Mouse (Mus musculus): ENCODE measurements around the gene Gm10277.

Gm10277 gene

DNA sequence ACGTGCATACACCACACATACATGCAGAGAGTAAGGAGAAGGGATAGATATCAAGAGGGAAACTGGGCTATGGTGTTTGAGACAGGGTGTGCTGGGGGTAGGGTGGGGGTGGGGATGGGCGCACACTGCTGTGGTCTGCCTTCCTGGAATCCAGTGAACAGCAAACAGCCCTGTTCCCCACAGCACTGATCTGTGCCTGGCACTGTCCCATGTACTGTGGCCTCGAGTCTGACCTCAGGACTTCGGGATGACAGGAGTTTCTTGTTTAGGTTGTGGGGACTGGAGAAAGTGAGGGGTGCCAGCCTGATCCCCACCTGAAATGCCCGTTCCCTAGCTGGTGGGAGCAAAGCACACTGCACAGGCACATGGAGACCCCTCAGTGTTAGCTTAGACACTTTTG lies at the start of gene Gm10277:
Gene Gm10277, minus strand, starts transcription at position 41 of the 400 bp plus-strand sequence.
- no peak for DNase-seq (ENCODE audit: low spot score)

DNA sequence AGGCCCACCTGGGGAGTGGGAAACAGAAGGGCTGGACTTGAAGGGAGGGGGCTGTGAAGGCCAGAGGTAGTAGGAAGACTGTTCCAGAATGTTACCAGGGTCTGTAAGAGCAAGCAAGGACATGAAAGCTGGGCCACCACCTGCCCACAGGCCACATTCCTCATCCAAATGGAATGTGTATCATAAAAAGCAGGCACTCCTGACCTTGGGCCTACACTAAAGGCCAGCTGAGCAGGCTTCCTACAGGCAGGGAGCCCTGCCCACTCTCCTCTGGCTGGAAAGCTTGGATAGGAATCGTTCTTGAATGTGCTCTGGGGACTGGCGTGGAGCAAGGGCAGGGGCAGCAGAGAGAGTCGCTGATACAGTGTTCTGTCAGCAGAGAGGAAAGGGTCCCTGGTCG lies 49.2 kb upstream of the Gm10277 start:
- DNase-seq (ENCODE audit: low spot score): no peak

DNA sequence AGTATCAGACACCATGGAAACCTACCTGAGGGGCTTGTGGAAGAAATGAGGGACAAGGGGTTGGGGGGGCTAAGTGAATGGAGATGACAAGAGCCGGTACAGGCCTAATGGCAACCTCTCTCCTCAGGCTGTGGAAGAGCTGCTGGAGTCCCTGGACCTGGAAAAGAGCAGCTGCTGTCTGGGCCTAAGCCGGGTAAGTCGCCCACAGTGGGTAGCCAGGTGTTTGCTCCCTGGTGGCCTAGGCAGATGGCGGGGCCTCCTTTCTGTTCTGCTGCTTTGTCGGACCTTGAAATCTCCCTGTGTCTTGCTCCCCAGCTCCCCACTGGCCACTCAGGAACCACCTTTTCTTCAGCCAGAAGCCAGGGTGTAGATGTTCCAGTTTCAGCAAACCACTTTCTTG lies 48.7 kb upstream of the Gm10277 start:
- DNase-seq (ENCODE audit: low spot score): no peak

DNA sequence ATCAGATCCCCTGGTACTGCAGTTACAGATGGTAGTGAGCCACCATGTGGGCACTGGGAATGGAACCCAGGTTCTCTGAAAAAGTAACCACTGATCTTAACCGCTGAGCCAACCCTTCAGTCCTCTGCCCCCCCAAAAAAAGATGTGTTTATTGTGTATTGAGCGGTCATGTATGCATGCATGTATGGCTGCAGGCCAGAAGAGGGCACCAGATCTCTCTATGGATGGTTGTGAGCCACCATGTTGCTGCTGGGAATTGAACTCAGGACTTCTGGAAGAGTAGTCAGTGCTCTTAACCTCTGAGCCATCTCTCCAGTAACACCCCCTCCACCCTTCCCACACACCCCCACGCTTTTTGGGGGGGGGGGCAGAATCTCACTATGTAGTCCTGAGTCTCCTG lies 47.6 kb upstream of the Gm10277 start:
- no peak for DNase-seq (ENCODE audit: low spot score)

DNA sequence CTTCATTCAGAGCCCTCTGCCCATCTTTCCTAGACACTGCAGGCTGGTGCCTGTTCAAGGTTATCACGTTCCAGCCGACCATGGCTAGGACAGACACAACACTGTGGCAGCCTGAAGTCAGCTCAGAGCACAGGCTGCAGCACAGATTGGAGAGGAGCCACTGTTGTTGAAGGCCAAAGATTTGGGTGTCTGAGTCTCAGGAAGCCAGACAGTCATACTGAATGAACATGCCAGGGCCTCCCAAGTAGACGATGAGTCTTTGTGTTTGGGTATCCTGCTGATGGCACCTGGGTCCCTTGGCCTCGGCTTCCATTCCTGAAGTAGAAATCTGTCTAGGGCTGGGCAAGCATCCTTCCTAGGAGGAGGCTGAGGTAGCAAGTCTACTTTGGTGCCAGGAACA lies 45.0 kb upstream of the Gm10277 start:
- no peak for DNase-seq (ENCODE audit: low spot score)

DNA sequence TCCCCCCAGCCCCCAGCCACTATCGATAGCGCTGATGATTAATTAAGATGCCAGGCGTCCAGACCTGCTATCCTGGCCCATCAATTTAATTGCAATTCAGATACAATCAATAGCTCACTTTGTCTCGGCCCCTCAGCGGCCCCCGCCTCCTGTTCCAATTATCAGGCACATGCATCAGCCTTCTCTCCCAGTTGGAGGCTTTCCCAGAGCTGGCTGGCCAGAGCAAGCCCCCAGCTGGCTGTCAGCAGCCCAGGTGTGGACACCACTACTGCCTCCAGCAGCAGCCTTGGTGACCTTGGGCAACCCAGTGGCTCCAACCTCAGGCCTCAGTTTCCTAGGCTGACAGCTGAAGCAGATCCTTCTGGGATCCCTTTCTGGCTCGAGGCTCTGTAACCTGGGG lies 43.3 kb upstream of the Gm10277 start:
- DNase-seq (ENCODE audit: low spot score): no peak

DNA sequence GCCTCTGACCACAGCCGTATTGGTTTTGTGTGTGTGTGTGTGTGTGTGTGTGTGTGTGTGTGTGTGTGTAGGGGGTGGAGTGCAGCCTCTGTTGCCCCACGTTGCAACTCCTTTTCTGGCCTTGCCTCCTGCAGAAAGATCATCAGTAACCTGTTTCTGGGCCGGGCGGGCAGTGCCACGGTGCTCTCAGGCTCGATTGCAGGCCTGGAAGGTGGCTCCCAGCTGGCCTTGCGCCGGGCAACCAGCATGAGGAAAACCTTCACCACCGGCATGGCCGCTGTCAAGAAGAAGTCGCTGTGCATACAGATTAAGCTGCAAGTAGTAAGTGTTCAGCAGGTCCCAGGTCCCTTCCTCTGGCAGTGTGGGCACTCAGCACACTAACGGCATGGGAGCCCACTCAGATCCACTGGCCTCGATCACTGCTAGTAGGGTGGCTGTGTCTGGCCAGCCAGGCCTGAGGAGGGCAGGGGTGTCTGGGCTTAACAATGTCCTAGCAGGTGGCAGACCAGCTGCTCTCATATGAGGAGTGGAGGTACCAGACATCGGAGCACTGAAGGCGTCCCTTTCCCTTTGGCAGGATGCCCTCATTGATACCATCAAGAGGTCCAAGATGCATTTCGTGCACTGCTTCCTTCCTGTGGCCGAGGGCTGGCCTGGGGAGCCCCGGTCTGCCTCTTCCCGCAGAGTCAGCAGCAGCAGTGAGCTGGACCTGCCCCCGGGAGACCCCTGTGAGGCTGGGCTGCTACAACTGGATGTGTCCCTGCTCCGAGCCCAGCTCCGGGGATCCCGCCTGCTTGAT lies 41.7 kb upstream of the Gm10277 start:
- no peak for DNase-seq (ENCODE audit: low spot score)

DNA sequence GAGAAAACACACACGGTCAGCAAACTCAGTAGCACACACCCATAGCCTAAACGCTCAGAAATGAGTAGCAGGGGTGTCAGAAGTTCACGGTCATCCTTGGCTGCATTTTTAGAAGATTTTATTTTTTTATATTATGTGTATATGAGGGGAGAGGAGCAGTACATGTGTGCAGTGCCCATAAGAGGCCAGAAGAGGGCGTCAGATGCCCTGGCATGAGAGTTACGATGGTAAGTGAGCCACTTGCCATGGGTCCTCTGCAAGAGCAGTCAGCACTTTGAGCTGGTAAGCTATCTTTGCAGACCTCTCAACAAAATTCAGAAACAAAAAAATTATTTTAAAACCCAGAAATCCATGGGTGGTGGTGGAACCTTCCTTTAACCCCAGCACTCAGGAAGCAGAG lies 40.6 kb upstream of the Gm10277 start:
- no peak for DNase-seq (ENCODE audit: low spot score)

DNA sequence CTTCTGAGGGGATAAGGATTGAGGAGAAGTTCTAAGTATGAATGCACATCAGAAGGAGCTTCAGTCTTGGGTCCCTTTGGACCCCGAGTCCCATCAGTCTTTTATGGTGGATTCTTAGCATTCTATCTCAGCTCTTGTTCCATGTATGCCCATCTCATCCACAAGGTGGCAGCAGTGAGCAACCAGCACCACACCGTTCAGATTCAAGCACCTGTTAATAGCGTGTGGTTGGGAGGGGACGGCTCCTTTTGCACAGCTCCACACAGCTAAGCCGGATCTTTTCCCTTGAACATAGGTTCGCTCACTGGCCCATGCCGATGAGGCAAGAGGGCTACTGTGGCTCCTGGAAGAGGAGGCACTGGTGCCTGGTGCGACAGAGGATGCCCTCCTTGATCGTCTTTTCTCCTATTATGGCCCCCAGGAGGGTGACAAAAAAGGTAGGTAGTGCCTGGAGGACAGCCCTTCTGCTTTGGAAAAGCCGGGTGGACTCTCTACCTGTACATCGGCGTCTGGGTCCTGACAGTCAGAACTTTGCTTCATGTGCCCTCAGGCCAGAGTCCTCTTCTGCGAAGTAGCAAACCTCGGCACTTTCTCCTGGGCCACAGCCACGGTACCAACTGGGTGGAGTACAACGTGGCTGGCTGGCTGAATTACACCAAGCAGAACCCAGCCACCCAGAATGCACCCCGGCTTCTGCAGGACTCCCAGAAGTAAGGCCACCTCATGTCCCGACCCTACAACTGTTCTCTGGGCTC lies 39.9 kb upstream of the Gm10277 start:
- DNase-seq (ENCODE audit: low spot score): peak; percentile 69

DNA sequence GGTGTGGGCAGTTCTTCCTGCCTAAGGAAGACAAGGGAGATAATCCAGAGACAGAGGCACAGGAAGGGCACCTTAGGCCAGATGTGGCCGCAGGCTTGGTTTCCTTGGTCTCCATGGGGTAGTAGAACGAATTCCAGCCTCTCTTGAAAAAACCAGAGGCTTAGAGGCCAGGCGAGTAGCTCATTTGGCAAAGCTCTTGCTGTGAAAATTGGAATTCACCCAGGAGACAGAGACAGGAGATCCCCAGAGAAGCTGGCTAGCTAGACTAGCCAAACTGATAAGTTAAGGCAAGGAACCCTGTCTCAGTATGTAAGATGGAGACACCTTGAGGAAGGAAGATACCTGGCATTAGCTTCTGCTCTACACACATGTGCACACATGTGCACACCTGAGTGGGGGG lies 38.8 kb upstream of the Gm10277 start:
- DNase-seq (ENCODE audit: low spot score): no peak

DNA sequence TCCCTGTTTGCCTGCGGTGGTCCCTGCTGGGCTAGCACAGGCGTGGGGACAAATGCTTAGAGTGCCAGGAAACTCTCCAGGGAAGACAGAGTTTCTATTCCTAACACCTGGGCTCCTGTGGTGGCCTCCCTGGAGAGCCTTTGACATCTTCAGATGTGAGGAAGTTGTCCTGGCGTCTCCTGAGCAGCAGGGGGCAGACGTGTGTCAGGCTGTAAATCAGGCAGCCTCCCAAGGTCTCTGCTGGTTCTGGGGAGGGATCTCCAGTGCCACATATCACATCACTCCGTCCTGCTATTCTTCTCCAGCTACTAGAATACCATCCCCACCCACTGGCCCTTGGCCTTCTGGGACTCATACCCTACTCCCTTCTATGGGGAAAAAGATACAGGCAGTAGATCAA lies 38.3 kb upstream of the Gm10277 start:
- DNase-seq (ENCODE audit: low spot score): peak; percentile 45

DNA sequence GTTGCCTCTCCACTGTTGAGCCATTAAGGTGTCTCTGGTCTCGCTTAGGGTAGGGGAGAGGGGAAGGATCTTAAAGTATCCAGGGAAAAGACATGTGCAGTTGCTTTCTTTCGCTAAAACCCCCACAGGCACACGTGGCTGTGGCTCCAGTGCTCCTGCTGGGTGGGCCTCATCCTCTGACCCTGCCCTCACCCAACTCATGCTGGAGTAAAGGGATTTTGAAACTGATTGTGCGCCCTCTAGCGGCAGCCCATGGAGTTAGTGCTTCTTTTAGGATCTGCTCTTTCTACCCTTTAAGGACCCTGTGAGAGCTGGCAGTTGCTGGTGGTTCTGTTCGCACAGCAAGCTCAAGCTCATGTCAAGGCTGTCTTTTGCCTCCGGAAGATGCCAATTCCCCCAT lies 35.2 kb upstream of the Gm10277 start:
- DNase-seq (ENCODE audit: low spot score): peak; percentile 63

DNA sequence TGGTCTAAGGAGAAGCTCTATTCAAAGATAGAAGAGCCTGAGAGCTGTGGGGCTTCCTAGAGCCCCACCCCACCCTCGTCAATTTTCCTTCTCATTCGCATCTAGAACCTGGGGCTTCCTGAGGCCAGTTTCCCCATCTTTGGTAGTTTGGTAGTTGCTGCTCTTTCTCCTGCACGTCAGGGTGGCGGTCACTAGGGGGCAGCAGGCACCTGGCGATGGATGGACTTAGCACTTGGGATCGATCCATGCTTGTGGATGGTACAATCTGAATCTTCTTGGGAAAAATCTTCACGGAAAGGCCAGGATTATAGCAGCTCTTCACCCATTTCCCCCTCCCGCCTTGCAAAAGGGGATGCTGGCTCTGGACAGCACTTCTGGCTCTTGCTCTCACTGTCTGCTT lies 34.1 kb upstream of the Gm10277 start:
- DNase-seq (ENCODE audit: low spot score): peak; percentile 47

DNA sequence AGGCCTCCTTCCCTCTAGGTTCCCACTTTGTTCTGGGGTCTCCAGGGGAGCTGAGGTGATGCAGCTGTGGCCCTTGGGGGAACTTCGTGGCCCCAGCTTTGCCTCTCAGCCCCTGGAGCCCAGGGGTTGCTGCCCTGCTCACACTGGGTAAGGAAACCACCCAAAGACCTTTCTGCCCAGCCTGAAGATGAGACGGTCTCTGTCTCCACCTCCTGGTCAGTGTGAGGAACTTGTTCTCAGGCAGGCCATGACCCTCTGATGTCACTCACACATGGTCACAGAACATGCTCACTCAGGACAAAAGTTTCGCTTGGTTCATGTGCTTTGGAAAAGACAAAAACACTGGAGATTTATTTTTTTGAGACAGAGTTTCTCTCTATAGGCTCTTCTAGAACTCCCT lies 28.5 kb upstream of the Gm10277 start:
- peak; percentile 66 for DNase-seq (ENCODE audit: low spot score)

DNA sequence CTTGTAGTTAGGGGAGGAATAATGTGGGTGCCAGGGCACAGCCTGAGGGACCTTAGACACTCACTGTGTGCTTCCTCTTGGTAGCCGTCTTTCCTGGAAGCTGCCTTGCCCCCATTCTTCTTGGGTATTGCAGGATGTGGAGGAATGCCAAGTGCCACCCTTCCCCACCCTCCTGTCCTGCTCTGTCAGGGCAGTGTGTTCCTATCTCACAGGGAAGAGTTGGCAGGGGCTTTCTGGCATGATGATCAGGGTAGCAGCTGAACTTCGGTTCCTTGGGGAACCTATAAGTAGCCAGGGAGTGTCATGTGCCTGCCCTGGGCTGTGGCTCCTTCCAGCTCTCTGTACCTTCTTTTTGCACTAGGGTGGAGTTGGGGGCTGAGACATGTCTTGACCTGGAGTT lies 26.4 kb upstream of the Gm10277 start:
- no peak for DNase-seq (ENCODE audit: low spot score)

DNA sequence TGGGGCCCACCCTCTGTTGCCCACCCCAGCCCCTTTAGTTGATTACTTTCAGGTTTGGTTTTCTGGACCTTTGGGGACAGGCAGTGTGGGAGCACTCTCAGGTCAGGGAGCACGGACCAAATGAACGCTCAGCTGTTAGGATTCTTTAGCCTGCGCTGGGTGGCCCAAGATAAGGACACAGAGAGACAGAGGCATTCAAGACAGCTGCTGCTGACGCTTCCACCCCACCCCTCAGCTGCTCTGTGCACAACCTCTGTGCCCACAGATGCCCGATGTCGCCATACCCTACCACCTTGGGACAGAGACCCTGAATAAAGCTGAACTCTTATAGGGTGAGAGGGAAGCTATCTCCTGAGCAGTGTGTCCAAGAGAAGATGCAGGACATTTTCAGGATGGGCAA lies 22.5 kb upstream of the Gm10277 start:
- no peak for DNase-seq (ENCODE audit: low spot score)

DNA sequence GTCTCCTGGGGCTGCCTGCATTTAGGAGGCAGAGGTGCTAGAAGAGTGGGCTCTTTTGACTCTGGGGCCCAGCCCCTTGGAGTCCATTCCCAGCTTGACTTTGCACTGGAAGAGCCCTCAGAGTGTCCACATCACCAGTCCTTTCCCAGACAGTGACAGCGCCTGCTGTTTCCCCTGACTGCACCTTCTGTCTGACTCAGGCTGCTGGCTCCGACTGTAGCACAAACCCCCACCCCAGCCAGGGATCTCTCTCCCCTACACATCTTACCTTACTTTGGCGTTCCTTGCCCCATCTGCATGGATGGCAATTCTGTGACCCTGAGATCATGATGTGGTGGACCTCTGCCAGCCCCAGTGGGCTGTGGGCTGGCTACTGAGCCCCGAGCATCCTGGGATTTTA lies 21.7 kb upstream of the Gm10277 start:
- DNase-seq (ENCODE audit: low spot score): no peak

DNA sequence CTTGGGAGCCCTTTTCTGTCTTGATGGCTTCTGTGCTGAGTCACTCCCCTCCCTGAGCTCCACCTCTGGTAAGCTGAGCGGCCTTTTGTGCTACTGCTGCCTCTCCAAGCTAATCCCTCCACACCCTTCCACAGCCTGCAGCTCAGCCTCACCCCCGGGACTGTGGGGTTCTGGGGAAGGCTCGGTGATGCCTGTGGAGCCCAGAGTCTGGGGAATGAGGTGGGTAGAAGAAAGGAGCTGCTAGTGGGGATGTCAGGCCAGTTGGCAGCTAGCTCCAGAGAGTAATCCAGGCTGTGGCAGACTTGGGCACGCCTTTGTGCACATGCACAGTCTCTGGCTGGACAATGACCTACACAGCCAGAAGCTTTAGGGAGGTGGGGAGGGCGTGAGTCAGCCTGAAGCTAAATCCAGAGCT lies 20.5 kb upstream of the Gm10277 start:
- no peak for DNase-seq (ENCODE audit: low spot score)

DNA sequence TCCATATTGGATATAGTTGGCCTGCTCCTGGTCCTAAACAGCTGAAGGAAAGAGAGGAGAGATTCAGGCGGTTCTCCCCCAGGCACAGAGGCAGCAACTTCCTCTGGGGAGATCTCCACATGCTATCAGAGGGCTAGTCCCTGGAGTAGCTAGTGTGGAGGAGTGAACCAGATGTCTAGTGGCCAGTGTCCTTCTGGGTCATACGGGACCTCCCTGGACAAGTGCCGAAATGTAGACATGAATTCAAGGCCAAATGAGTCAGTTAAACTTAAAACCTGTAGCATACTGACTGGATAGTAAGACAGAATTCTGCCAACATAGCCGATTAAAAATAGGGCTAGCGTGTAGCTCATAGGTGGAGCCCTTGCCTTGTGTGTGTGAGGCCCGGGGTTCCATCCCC lies 19.3 kb upstream of the Gm10277 start:
- DNase-seq (ENCODE audit: low spot score): no peak

DNA sequence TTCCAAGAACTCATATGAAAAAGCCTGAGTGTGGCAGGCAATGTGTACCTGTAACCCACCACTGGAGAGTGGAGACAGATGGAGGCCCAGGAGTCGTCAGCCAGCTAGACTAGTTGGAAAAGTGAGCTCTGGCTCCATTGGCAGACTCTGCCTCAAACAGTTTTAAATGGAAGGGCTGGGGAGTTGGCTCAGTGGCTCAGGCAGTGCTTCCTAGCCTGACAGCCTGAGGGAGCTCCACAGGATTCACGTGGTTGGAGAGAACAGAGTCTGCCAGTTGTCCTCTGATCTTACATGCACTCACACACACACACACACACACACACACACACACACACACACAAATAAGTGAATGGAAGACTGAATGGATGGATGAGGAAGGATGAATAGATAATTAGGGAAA lies 18.7 kb upstream of the Gm10277 start:
- DNase-seq (ENCODE audit: low spot score): no peak

DNA sequence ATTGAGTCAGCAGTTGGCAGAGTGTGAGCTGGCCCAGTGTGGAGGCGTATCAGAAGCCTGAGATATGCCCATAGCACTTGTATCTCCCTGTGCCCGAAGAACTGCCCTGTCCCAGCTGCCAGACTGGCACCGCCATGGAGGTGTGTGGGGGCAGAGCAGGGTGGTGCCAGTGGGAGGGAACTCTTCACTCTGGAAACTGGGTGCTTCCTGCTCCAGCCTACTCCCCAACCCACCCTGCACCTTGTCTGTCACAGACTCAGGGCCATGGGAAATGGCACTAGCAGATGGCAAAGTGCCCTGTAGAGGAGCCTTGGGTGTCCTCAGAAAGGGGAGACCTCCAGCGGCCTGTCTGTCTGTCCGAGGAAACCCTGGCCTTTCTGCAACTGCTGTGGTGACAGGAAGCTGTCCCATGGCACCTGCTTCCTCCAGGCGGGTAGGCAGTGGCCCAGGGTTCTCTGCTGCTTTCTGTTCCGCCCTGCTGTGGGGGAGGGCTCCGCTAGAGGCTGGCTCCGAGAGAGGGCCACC lies 14.9 kb upstream of the Gm10277 start:
- no peak for DNase-seq (ENCODE audit: low spot score)

DNA sequence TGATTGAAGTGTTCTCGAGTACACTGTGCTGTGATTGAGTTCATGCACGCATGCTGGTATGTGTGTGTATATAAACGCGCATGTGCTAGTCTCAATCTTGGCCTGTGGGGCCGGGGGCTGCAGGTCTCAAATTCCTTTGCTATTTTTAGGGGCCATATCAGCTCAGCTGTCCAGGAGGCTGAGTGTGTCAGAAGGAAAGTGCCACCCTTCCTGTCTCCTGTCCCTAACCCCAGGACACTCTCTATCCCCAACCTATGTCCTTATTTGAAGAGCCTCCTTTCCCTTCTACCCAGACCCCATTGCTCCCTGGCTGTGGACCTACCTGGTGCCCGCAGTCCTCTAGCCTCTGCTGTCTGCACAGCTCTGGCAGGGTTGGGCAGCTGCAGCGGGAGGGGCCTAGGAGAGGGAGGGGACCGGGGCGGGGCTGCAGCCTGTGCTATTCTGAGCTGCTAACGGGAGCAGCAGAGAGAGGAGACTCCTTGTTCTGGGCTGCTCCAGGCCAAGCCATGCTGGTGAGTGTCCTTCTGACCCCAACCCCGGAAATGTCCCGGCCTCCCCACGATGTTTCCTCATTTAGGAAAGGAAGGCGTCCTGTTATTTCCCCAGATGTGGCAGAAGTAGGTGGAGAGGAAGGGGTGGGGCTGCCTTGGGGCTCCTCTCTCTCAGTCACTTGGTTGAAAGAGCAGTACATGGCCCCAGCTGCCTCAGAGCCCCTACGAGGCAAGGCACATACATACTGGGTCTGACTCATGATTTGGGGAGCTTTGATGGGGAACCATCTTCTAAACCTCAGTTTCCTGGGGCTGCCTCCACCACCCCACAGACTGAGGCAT lies 13.5 kb upstream of the Gm10277 start:
- no peak for DNase-seq (ENCODE audit: low spot score)

DNA sequence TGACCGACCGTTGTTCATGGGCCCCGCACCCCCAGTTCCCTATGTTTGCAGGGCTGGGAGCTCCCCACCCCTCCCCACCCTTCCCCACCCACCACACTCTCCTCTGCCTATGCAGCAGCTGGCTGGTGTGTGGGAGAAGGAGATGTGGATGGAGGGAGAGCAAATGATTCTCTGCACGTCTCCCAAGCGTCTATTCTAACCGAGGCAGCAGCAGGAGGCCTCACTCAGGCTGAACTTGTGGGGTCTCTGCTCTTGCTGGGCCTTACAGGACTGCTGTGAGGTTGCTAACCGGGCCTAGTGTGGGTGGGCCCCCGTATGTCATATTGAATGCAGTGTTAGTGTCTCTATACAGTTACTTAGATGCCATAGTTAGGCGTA lies 12.9 kb upstream of the Gm10277 start:
- no peak for DNase-seq (ENCODE audit: low spot score)
